Mouse (Mus musculus) neural tube, embryonic 14.5 days (tissue): ENCODE measurements around the gene Dynlt1a. TPM values are rescaled to one million over a fixed set of nuclear protein-coding genes. Genes with fewer than 3 reads are reported as not detected.
"Not testable (repeated sequence)": the region's sequence is repeated elsewhere in the genome, so short reads cannot be mapped to it uniquely, and the experiment has no call there.

Experiments used
- ATAC-seq: fragments of 200-750 bp; cut with Nextera tagmentation; 2 replicates; pipeline ENCODE4 v1.8.0; 2017; ENCODE audit warnings: low read depth, mild to moderate bottlenecking, moderate TSS enrichment, moderate library complexity
- H3K27ac ChIP-seq: fragments of 300-500 bp; sonication (generic); 2 replicates; pipeline ENCODE4 v1.5.1; 2014; ENCODE audit warnings: low read depth, mild to moderate bottlenecking, control low read depth, low read length, moderate library complexity, mixed read lengths
- H3K27me3 ChIP-seq: fragments of 300-500 bp; sonication (generic); 2 replicates; pipeline ENCODE4 v1.6.1; 2014; ENCODE audit warnings: low read length; ENCODE audit not compliant: control insufficient read depth, insufficient read depth
- H3K36me3 ChIP-seq: fragments of 300-500 bp; sonication (generic); 2 replicates; pipeline ENCODE4 v1.6.1; 2014; ENCODE audit warnings: low read length, mixed read lengths; ENCODE audit not compliant: control insufficient read depth, insufficient read depth
- H3K4me1 ChIP-seq: fragments of 300-500 bp; sonication (generic); 2 replicates; pipeline ENCODE4 v1.6.1; 2014; ENCODE audit warnings: low read length; ENCODE audit not compliant: control insufficient read depth, insufficient read depth
- H3K4me2 ChIP-seq: fragments of 300-500 bp; sonication (generic); 2 replicates; pipeline ENCODE4 v1.6.1; 2014; ENCODE audit warnings: mild to moderate bottlenecking, low read depth, low read length, control low read depth
- H3K4me3 ChIP-seq: fragments of 300-500 bp; sonication (generic); 2 replicates; pipeline ENCODE4 v1.5.1; 2014; ENCODE audit warnings: low read depth, low read length, control low read depth, mixed read lengths
- H3K9ac ChIP-seq: fragments of 300-500 bp; sonication (generic); replicated peaks from 2 replicates; pipeline ENCODE4 v1.6.1; 2014; ENCODE audit warnings: low read depth, mild to moderate bottlenecking, control low read depth, low read length, mixed read lengths
- H3K9me3 ChIP-seq: fragments of 300-500 bp; sonication (generic); 2 replicates; pipeline ENCODE4 v1.6.1; 2016; ENCODE audit warnings: low read length; ENCODE audit not compliant: control insufficient read depth
- WGBS: fragments of 180-500 bp; shearing (Covaris S2); extraction: QIAGEN DNeasy Blood & Tissue Kit; methylation state at CpG from one replicate; pipeline ENCODE4 v1.1.7; 2014; 5-methylcytosine and 5-hydroxymethylcytosine counted together
- polyA plus RNA-seq: library from polyadenylated mRNA; unstranded; fragments of >200 nt; fragmentation: Nextera tagmentation; extraction: Ambion mirVana; gene quantifications from 2 replicates; pipeline ENCODE4 v1.2.1, GENCODE M21; 2014

Dynlt1a gene
- polyA plus RNA-seq, 1 experiment from 2014 or later = 63.3 TPM

DNA sequence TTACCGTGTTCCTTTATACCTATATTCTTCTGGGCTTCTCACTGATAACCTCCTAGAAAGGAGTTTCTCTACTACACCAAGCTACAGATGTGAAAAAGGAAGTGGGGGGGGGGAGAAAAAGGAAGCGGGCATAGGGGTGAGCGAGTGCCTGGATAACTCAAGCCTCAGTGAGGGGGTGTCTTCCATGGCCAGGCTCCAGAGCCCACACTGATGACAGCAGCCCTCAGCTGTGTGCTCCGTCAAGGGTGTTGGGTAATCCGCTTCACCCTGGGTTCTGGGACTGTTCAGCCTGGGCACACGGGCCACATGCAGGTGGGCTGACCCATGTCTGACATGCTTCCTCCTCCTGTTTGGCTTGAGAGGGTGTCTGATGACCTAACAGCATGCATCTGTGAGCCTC is 45.3 kb downstream of the Dynlt1a start:
- H3K9ac ChIP-seq = not testable (repeated sequence)

DNA sequence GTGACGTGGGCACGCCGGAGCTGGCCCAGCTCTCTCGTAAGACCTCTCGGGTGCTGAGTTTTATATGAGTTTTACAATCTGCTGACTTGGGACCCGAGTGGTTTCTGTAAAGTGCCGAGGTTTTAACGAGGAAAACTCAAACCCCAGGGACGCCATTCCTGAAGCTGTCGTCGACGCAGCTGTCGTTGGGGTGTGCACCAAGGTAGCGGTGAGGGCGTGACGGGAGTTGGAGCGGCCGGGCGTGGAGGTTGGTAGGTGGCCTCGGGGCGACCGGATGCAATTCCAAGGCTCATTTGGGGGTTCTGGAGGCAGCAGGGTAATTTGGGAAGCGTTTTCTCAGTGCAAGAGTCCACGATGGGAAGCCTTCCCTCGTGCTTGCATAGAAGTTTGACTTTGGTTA is 46.5 kb downstream of the Dynlt1a start:
- Histone ChIP-seq H3K4me3 (peak overlapping the region; percentile 38), H3K4me2 (peak overlapping the region; percentile 52), H3K9ac (peak overlapping the region; percentile 47)
- H3K4me1 ChIP-seq, H3K27ac ChIP-seq, H3K9me3 ChIP-seq, ATAC-seq, H3K36me3 ChIP-seq, H3K27me3 ChIP-seq: not testable (repeated sequence)
- WGBS = under 1% methylated on average over 23 of the region's 25 CpGs

More for the DNA sequence above, 45.3 kb downstream of the Dynlt1a start:
- not testable (repeated sequence) for H3K4me2 ChIP-seq, H3K27me3 ChIP-seq, H3K9me3 ChIP-seq, ATAC-seq, H3K4me3 ChIP-seq, H3K27ac ChIP-seq, H3K4me1 ChIP-seq, H3K36me3 ChIP-seq
- WGBS = 92% methylated on average over 6 of the region's 6 CpGs

DNA sequence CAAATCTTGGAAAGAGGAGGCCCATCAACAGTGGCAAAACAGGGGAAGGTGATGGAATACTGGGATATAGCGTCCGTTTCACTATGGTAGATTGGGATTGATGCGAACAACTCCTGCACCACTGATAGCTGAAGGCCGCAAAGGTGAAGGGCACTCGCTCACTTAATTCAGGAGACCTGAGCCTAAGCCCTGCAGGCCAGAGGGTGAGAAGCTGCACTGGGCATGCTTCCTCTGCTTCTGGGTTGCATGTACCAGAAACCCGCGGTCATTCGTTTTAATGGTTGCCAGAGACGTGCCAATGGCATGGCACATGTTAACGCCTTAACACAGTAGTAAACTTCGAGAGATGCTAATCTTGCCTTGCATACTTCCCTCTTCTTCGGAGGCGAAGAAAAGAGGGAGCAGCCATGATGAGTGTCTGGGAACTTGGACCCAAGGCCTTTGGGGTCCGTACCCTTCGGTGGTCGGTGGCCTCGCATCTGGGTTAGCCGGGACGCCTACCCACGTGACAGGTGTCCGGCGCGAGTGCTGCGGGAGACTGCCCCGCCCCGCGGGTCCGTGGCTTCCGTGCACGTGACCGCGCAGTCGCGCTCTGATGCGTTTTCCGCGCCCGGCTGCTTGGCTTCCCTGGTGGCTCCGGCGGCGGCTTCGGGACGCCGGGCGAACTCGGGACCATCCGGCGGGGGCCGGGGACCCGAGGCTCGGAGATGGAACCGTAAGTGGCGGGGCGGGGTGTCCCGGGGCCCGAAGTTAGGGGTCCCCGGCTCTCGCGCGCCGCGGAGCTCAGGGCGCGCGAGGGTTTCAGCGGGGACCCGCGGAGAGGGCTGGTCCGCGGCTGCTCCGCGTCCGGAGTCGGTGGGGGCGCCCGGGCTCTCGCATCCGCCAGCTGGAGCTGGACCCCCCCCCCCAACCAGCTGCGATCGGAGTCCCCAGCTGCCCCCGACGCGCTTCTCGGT is 47.1 kb downstream of the Dynlt1a start:
- not testable (repeated sequence) for H3K27ac ChIP-seq, H3K27me3 ChIP-seq, H3K4me1 ChIP-seq, H3K36me3 ChIP-seq, H3K9me3 ChIP-seq
- Histone ChIP-seq H3K9ac (peak overlapping the region; percentile 47), H3K4me2 (peak overlapping the region; percentile 52), H3K4me3 (peak overlapping the region; percentile 38)
- WGBS = 1% methylated on average over 46 of the region's 84 CpGs
- peak; percentile 81 for ATAC-seq

DNA sequence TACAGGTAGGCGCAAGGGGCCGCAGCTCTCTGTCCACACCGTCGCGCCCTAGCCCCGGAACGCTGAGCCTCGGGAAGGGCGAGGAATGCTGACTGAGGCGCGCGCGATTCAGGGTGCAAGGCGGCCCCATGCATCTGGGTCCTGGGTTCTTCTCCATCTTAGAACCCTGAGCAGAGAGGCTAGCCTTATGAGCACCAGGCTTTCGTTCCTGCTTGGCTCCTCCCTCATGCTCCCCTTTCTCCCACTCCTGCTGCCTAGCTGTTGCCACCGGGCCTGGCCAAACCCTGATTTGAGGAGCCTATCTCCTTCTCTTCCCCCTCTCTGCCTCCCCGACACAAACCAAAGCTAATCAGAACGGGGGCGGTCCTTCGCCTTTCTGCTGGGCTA is 60.2 kb downstream of the Dynlt1a start:
- peak; percentile 58 for ATAC-seq
- H3K4me1 ChIP-seq, H3K27me3 ChIP-seq, H3K9ac ChIP-seq, H3K27ac ChIP-seq, H3K36me3 ChIP-seq, H3K9me3 ChIP-seq: not testable (repeated sequence)
- WGBS = 3% methylated on average over 6 of the region's 20 CpGs
- peak overlapping the region; percentile 21 for H3K4me3 ChIP-seq
- peak overlapping the region; percentile 30; the same call in 1 of the 2 replicates for H3K4me2 ChIP-seq

DNA sequence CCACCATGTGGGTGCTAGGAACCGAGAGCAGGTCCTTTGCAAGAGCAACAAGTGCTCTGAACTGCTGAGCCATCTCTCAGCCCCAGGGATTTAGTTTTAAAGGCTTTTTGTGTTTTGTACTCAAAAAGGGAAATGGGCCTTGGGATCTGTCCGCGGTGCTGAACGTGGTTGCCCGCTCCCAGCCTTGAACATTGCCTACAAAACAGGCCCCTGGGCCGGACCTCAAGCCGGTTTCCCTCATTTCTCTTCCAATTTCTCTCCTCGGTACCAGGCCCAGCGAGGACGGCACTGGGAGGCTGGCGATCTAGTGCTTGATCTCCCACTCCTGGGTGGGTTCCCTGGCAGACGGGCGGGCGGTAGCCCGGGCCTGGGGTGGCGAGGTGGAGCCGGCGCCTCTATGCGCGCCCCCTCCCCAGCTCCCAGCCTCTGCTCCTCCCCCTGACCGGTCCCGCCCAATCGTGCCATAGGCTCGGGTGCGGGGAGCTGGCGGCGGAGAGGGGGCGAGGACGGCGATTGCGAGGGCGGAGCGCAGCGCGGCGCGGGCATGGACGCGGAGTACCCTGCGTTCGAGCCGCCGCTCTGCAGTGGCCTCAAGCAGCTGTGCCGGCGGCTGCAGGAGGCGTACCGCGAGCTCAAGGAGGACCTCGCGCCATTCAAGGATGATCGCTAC is 60.8 kb downstream of the Dynlt1a start, which contains the start of gene Tmem181a:
Gene Tmem181a, plus strand, starts transcription at position 461 of the 670 bp plus-strand sequence.
- ATAC-seq = peak; percentile 93
- H3K4me3 ChIP-seq = peak within 1 kb of the TSS; percentile 21
- H3K27ac ChIP-seq, H3K9me3 ChIP-seq, H3K4me1 ChIP-seq, H3K27me3 ChIP-seq, H3K36me3 ChIP-seq, H3K9ac ChIP-seq: not testable (repeated sequence)
- WGBS = no CpG with 5 or more reads among the region's 51 CpGs
- peak within 1 kb of the TSS; percentile 30; the same call in 1 of the 2 replicates for H3K4me2 ChIP-seq

Other genes with a start within 250 kb of the Dynlt1a start
- 12.6 and 13.0 TPM in 2 replicates for gene Serac1, start 237.8 kb downstream of the Dynlt1a start, polyA plus RNA-seq
- gene Gtf2h5, start 237.7 kb downstream of the Dynlt1a start, polyA plus RNA-seq = 217 and 229 TPM in 2 replicates
- 162 and 238 TPM in 2 replicates for gene Tulp4, start 211.1 kb downstream of the Dynlt1a start, polyA plus RNA-seq
- gene Tmem181a, start 60.6 kb downstream of the Dynlt1a start, polyA plus RNA-seq = 63.1 and 66.8 TPM in 2 replicates
- 1,448 and 1,501 TPM in 2 replicates for gene Dynlt1b, start 112.6 kb upstream of the Dynlt1a start, polyA plus RNA-seq